In the genomic region with DNA sequence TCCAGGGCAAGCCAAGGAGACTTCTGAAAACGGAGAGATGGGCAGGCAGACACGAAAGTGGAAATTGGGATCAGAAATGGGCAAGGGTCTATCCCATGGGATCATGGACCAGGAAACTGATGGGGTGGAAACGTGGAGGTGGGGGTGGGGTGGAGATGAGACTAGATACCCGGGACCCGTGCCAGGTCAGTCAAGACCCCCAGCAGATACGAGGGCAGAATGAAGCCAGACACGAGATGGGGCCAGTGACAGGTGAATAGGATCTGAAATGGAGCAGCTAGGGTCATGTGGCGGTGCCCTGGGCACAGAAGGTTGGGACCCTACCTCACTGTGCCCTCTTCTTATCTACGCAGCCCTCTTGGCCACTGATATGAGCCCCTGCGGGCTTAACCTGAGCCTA, we compare ENCODE assay signal across 9 mouse cellular contexts. TPM values are rescaled to one million over a fixed set of nuclear protein-coding genes. Genes with fewer than 3 reads are reported as not detected.
A peak's percentile ranks its signal among the peaks of the same experiment; 100 is the strongest.
DNase-seq lines count a peak whose midpoint lies in the region; ATAC-seq and TF ChIP-seq lines count a peak whose summit lies in the region.
"Had no signal": no experiment of that assay in that cellular context is flagged by ENCODE, and none has a peak within 500 bp of the region (broad histone marks: within the 10 kb centered on the region; RNA-seq: fewer than 3 reads in every experiment).

No protein-coding gene starts in this region.

- peak overlapping the region; percentile 68; the same call in 1 of the 2 replicates for H3K9ac ChIP-seq in forebrain, embryonic 13.5 days
- H3K9ac ChIP-seq in neural tube, embryonic 15.5 days (replicated peaks): no peak overlapping the region

- peaks cover 46% of the 10 kb centered on the region for H3K36me3 ChIP-seq in forebrain, embryonic 13.5 days (ENCODE audit: poor library complexity, severe bottlenecking)
- peaks cover 65% of the 10 kb centered on the region for H3K36me3 ChIP-seq in limb, embryonic 10.5 days
- H3K36me3 ChIP-seq in neural tube, embryonic 15.5 days: peaks cover 35% of the 10 kb centered on the region

- H3K27ac ChIP-seq in layer of hippocampus, adult 2 months: peak overlapping the region; percentile 75; the same call in 1 of the 2 replicates
- no peak overlapping the region for H3K27ac ChIP-seq in forebrain, embryonic 13.5 days
- H3K27ac ChIP-seq in limb, embryonic 10.5 days: peak overlapping the region; percentile 83
- H3K27ac ChIP-seq in neural tube, embryonic 15.5 days (replicated peaks): peak overlapping the region; percentile 72

- peak overlapping the region; percentile 72 for H3K4me2 ChIP-seq in forebrain, embryonic 13.5 days
- peak overlapping the region; percentile 62 for H3K4me2 ChIP-seq in neural tube, embryonic 15.5 days

- no peak overlapping the region for H3K4me3 ChIP-seq in layer of hippocampus, adult 2 months
- H3K4me3 ChIP-seq in forebrain, embryonic 13.5 days: no peak overlapping the region
- H3K4me3 ChIP-seq in limb, embryonic 10.5 days: peak overlapping the region; percentile 53; the same call in 1 of the 2 replicates
- no peak overlapping the region for H3K4me3 ChIP-seq in neural tube, embryonic 15.5 days (replicated peaks)

- no peak for DNase-seq in layer of hippocampus, adult 2 months (ENCODE audit: low spot score in 2 of 2)
- DNase-seq in layer of hippocampus, adult 8-10 months (ENCODE audit: low spot score in 2 of 2): no peak
- no peak for DNase-seq in limb, embryonic 10.5 days (ENCODE audit: low spot score)
- DNase-seq in spleen, postnatal 36 days (ENCODE audit: low spot score in 2 of 2): no peak
- DNase-seq in urinary bladder, postnatal 14 days (ENCODE audit: low spot score): no peak
- DNase-seq: right cerebral cortex, postnatal 25 days had no signal

- 87% methylated on average over 10 of the region's 10 CpGs for WGBS in forebrain, embryonic 13.5 days
- WGBS in limb, embryonic 10.5 days: 81% methylated on average over 10 of the region's 10 CpGs
- 83% methylated on average over 10 of the region's 10 CpGs for WGBS in neural tube, embryonic 15.5 days

- H3K4me1 ChIP-seq in forebrain, embryonic 13.5 days: peaks cover 25% of the 10 kb centered on the region
- H3K4me1 ChIP-seq in limb, embryonic 10.5 days: peaks cover 36% of the 10 kb centered on the region
- peaks cover 42% of the 10 kb centered on the region for H3K4me1 ChIP-seq in neural tube, embryonic 15.5 days

- peaks cover 4% of the 10 kb centered on the region; the same call in 1 of the 2 replicates for H3K27me3 ChIP-seq in forebrain, embryonic 13.5 days
- H3K27me3 ChIP-seq in limb, embryonic 10.5 days (ENCODE audit: low read depth, poor library complexity, severe bottlenecking): peaks cover 24% of the 10 kb centered on the region
- no peaks in the 10 kb centered on the region for H3K27me3 ChIP-seq in neural tube, embryonic 15.5 days (replicated peaks)

- no peak for TF ChIP-seq CTCF in layer of hippocampus, adult 2 months (conservative IDR thresholded peaks at IDR 0.05)

- no peaks in the 10 kb centered on the region for H3K9me3 ChIP-seq in forebrain, embryonic 13.5 days (replicated peaks)
- no peaks in the 10 kb centered on the region for H3K9me3 ChIP-seq in limb, embryonic 10.5 days (replicated peaks)
- no peaks in the 10 kb centered on the region for H3K9me3 ChIP-seq in neural tube, embryonic 15.5 days (replicated peaks)

- peak; percentile 6; the same call in 1 of the 2 replicates for ATAC-seq in forebrain, embryonic 13.5 days
- ATAC-seq in neural tube, embryonic 15.5 days (ENCODE audit: low FRiP score): peak; percentile 0; the same call in 1 of the 2 replicates
- ATAC-seq in erythroid progenitor cell, adult 5-6 weeks (replicated peaks; ENCODE audit: low FRiP score, poor library complexity, severe bottlenecking): no peak

RNA-seq across cellular contexts. Expression of a gene that starts 1.0 kb away (rescaled TPM):
- under 1 TPM; 0.42 to 0.84 TPM for total RNA-seq in layer of hippocampus, adult 2 months (2021)
- total RNA-seq in layer of hippocampus, adult 8-10 months (2022): 1 to 10 TPM in 2 of 4 experiments, under 1 TPM in 2; 0.74 to 1.3 (median 1.1) TPM
- polyA plus RNA-seq in forebrain, embryonic 13.5 days (2015; fragmentation: Nextera tagmentation; extraction: Ambion mirVana): 0.67 and 0.78 TPM in 2 replicates
- 0.64 TPM in 2 replicates for polyA plus RNA-seq in limb, embryonic 10.5 days (2016; fragmentation: Nextera tagmentation; extraction: Ambion mirVana)
- polyA plus RNA-seq in neural tube, embryonic 15.5 days (2015; fragmentation: Nextera tagmentation; extraction: Ambion mirVana): 0.95 and 1.00 TPM in 2 replicates
- total RNA-seq in erythroid progenitor cell, adult 5-6 weeks (2015; ENCODE audit: low replicate concordance): not detected in 2 replicates
- total RNA-seq in erythroid progenitor cell, adult 5-6 weeks (2017; ENCODE audit: low replicate concordance): 0.13 TPM in 1 of 2 replicates, not detected in the other

RNA-seq across cellular contexts. Expression of a gene that starts 15.0 kb away (rescaled TPM):
- total RNA-seq in layer of hippocampus, adult 2 months (2021): 10 to 100 TPM; 52.8 to 55.4 TPM
- 10 to 100 TPM; 47.3 to 56.1 (median 52.2) TPM for total RNA-seq in layer of hippocampus, adult 8-10 months (2022)
- polyA plus RNA-seq in forebrain, embryonic 13.5 days (2015; fragmentation: Nextera tagmentation; extraction: Ambion mirVana): 190 and 196 TPM in 2 replicates
- polyA plus RNA-seq in limb, embryonic 10.5 days (2016; fragmentation: Nextera tagmentation; extraction: Ambion mirVana): 185 and 206 TPM in 2 replicates
- 116 and 118 TPM in 2 replicates for polyA plus RNA-seq in neural tube, embryonic 15.5 days (2015; fragmentation: Nextera tagmentation; extraction: Ambion mirVana)
- total RNA-seq in erythroid progenitor cell, adult 5-6 weeks (2015; ENCODE audit: low replicate concordance): 2.9 and 5.9 TPM in 2 replicates
- total RNA-seq in erythroid progenitor cell, adult 5-6 weeks (2017; ENCODE audit: low replicate concordance): 9.3 and 12.5 TPM in 2 replicates

RNA-seq across cellular contexts. Expression of a gene that starts 31.5 kb away (rescaled TPM):
- 10 to 100 TPM; 47.9 to 56.8 TPM for total RNA-seq in layer of hippocampus, adult 2 months (2021)
- 10 to 100 TPM; 55.0 to 58.9 (median 56.5) TPM for total RNA-seq in layer of hippocampus, adult 8-10 months (2022)
- 25.6 and 26.7 TPM in 2 replicates for polyA plus RNA-seq in forebrain, embryonic 13.5 days (2015; fragmentation: Nextera tagmentation; extraction: Ambion mirVana)
- 38.6 and 41.4 TPM in 2 replicates for polyA plus RNA-seq in limb, embryonic 10.5 days (2016; fragmentation: Nextera tagmentation; extraction: Ambion mirVana)
- 24.6 and 25.1 TPM in 2 replicates for polyA plus RNA-seq in neural tube, embryonic 15.5 days (2015; fragmentation: Nextera tagmentation; extraction: Ambion mirVana)
- 12.6 and 25.9 TPM in 2 replicates for total RNA-seq in erythroid progenitor cell, adult 5-6 weeks (2015; ENCODE audit: low replicate concordance)
- 9.2 and 11.0 TPM in 2 replicates for total RNA-seq in erythroid progenitor cell, adult 5-6 weeks (2017; ENCODE audit: low replicate concordance)

RNA-seq across cellular contexts. Expression of a gene that starts 47.5 kb away (rescaled TPM):
- total RNA-seq in layer of hippocampus, adult 2 months (2021): 10 to 100 TPM; 17.9 to 20.4 TPM
- total RNA-seq in layer of hippocampus, adult 8-10 months (2022): 10 to 100 TPM; 17.4 to 19.4 (median 19.0) TPM
- 183 and 200 TPM in 2 replicates for polyA plus RNA-seq in forebrain, embryonic 13.5 days (2015; fragmentation: Nextera tagmentation; extraction: Ambion mirVana)
- 295 and 349 TPM in 2 replicates for polyA plus RNA-seq in limb, embryonic 10.5 days (2016; fragmentation: Nextera tagmentation; extraction: Ambion mirVana)
- polyA plus RNA-seq in neural tube, embryonic 15.5 days (2015; fragmentation: Nextera tagmentation; extraction: Ambion mirVana): 86.5 and 117 TPM in 2 replicates
- 86.5 and 90.1 TPM in 2 replicates for total RNA-seq in erythroid progenitor cell, adult 5-6 weeks (2015; ENCODE audit: low replicate concordance)
- 47.4 and 93.2 TPM in 2 replicates for total RNA-seq in erythroid progenitor cell, adult 5-6 weeks (2017; ENCODE audit: low replicate concordance)

RNA-seq across cellular contexts. Expression of a gene that starts 59.5 kb away (rescaled TPM):
- 10 to 100 TPM; 36.5 to 37.6 TPM for total RNA-seq in layer of hippocampus, adult 2 months (2021)
- total RNA-seq in layer of hippocampus, adult 8-10 months (2022): 10 to 100 TPM; 30.9 to 52.4 (median 41.9) TPM
- polyA plus RNA-seq in forebrain, embryonic 13.5 days (2015; fragmentation: Nextera tagmentation; extraction: Ambion mirVana): 59.4 and 61.9 TPM in 2 replicates
- polyA plus RNA-seq in limb, embryonic 10.5 days (2016; fragmentation: Nextera tagmentation; extraction: Ambion mirVana): 78.0 and 89.8 TPM in 2 replicates
- polyA plus RNA-seq in neural tube, embryonic 15.5 days (2015; fragmentation: Nextera tagmentation; extraction: Ambion mirVana): 57.9 and 63.1 TPM in 2 replicates
- total RNA-seq in erythroid progenitor cell, adult 5-6 weeks (2015; ENCODE audit: low replicate concordance): 56.2 and 59.5 TPM in 2 replicates
- 58.9 and 62.4 TPM in 2 replicates for total RNA-seq in erythroid progenitor cell, adult 5-6 weeks (2017; ENCODE audit: low replicate concordance)
